Mouse (Mus musculus) intestine, embryonic 16.5 days (tissue): ENCODE data around the gene Zfp683. TPM values are rescaled to one million over a fixed set of nuclear protein-coding genes. Genes with fewer than 3 reads are reported as not detected.

ENCODE experiments used
- ATAC-seq: fragments of 200-750 bp; cut with Nextera tagmentation; 2 replicates; pipeline ENCODE4 v1.8.0; 2017; ENCODE audit warnings: moderate TSS enrichment, moderate library complexity
- H3K27ac ChIP-seq: fragments of 300-500 bp; sonication (generic); 2 replicates; pipeline ENCODE4 v1.5.1; 2014; ENCODE audit warnings: mild to moderate bottlenecking, low read length
- H3K27me3 ChIP-seq: fragments of 300-500 bp; sonication (generic); replicated peaks from 2 replicates; pipeline ENCODE4 v1.6.1; 2014; ENCODE audit warnings: low read length, control low read depth, mixed read lengths; ENCODE audit not compliant: control insufficient read depth, insufficient read depth
- H3K36me3 ChIP-seq: fragments of 300-500 bp; sonication (generic); 2 replicates; pipeline ENCODE4 v1.6.1; 2014; ENCODE audit warnings: low read length, control low read depth; ENCODE audit not compliant: control insufficient read depth, insufficient read depth
- H3K4me1 ChIP-seq: fragments of 300-500 bp; sonication (generic); 2 replicates; pipeline ENCODE4 v1.6.1; 2014; ENCODE audit warnings: low read length, control low read depth, mixed read lengths; ENCODE audit not compliant: control insufficient read depth, insufficient read depth
- H3K4me2 ChIP-seq: fragments of 300-500 bp; sonication (generic); 2 replicates; pipeline ENCODE4 v1.6.1; 2014; ENCODE audit warnings: low read depth, low read length, control low read depth
- H3K4me3 ChIP-seq: fragments of 300-500 bp; sonication (generic); 2 replicates; pipeline ENCODE4 v1.5.1; 2014; ENCODE audit warnings: mild to moderate bottlenecking, low read length
- H3K9ac ChIP-seq: fragments of 300-500 bp; sonication (generic); 2 replicates; pipeline ENCODE4 v1.6.1; 2014; ENCODE audit warnings: low read depth, low read length
- H3K9me3 ChIP-seq: fragments of 300-500 bp; sonication (generic); 2 replicates; pipeline ENCODE4 v1.6.1; 2016; ENCODE audit warnings: low read length, control low read depth; ENCODE audit not compliant: control insufficient read depth
- WGBS: fragments of 180-500 bp; shearing (Covaris S2); extraction: QIAGEN DNeasy Blood & Tissue Kit; methylation state at CpG from one replicate; pipeline ENCODE4 v1.1.7; 2014; 5-methylcytosine and 5-hydroxymethylcytosine counted together
- polyA plus RNA-seq: library from polyadenylated mRNA; unstranded; fragments of >200 nt; fragmentation: Nextera tagmentation; extraction: Ambion mirVana; gene quantifications from 2 replicates; pipeline ENCODE4 v1.2.1, GENCODE M21; 2015

The Zfp683 gene
- polyA plus RNA-seq, 1 experiment from 2014 or later: not detected

DNA sequence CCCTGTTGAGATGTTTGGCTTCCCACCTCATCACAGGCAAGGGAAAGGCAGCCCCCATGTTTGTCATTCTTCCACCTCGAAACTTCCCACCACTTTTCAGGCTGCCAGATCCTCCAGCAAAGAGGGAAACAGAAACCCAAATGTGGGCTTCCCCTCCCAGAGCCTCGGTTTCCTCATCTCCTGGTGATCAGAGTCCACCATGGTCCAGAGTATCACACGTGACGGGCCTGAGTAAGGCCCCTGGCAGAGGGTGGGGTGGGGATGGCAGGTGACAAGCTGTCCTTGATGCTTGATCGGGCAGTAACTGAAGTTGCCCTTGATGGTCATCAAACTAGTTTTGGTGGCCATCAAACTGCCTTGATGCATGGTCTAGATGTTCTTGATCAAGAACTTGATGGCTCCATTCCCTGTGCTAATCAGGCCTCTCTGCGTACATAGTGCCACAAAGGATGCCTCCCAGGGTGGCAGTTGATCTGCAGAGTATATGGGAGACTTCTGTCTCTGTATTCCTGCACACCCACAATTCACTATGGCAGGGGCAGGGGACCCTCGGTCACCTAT, 40.4 kb downstream of the Zfp683 start:
- no peak for ATAC-seq
- no peak overlapping the region for H3K9ac ChIP-seq
- H3K4me3 ChIP-seq: no peak overlapping the region
- H3K36me3 ChIP-seq: no peaks in the 10 kb centered on the region
- H3K27me3 ChIP-seq: no peaks in the 10 kb centered on the region
- H3K27ac ChIP-seq: no peak overlapping the region
- WGBS: 80% methylated on average over 7 of the region's 7 CpGs
- no peak overlapping the region for H3K4me2 ChIP-seq
- no peaks in the 10 kb centered on the region for H3K9me3 ChIP-seq
- H3K4me1 ChIP-seq: no peaks in the 10 kb centered on the region; the same call in 1 of the 2 replicates

DNA sequence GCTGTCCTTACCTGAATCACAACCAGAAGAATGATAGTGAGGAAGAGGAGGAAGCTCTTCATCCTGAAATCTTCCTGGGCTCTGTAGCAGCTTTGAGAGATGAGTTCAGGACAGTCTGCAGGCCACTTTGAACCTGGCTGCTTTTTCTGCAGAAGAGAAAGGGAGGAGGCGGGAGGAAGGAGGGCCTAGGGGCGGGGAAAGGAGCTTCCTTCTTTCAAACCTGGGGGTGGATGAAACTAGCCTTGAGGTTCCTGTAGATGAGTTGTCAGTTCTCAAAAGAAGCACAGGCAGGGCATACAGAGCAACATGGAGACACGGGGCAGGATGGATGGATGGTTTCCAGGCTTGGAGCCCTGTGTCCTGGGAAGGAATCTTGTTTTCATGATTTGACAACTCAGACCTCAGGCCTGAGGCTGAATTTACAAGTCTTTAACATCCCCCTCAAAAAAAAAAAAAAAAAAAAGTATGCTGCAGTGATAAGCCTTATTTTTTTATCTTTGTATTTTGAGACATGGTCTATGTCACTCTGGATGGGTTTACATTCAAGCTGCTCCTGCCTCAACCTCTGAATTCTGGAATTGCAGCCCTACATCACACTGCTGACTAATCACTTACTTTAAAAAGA, 41.4 kb downstream of the Zfp683 start, which contains the start of gene Cd52:
Gene Cd52 (minus strand): TSS at position 160 of the 625 bp plus-strand sequence.
- 68% methylated on average over 3 of the region's 3 CpGs for WGBS
- H3K27ac ChIP-seq: no peak within 1 kb of the TSS
- H3K36me3 ChIP-seq: no peaks in the 10 kb centered on the region
- H3K4me1 ChIP-seq: no peaks in the 10 kb centered on the region
- no peak within 1 kb of the TSS for H3K4me3 ChIP-seq
- ATAC-seq: no peak
- no peaks in the 10 kb centered on the region for H3K9me3 ChIP-seq
- H3K4me2 ChIP-seq: no peak within 1 kb of the TSS
- H3K27me3 ChIP-seq: no peaks in the 10 kb centered on the region
- no peak within 1 kb of the TSS for H3K9ac ChIP-seq

DNA sequence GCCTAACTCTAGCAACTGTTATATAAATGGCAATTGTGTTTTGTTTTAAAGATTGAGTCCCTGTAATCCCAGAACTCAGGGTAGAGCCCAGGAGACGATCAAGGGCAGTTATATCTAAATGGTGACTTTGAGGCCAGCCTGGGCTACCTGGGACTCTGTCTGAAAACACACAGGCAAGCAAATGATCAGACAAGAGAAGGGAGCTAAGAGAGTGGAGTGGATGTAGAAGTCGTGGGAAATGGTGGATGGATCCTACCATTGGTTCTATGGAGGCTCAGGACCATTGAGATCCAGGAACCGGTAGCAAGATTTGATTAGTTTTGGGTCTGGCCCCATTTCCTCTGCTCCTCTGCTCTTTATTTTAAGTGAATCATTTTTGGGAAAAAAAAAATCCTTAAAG, 42.5 kb downstream of the Zfp683 start:
- H3K36me3 ChIP-seq: no peaks in the 10 kb centered on the region
- no peaks in the 10 kb centered on the region for H3K4me1 ChIP-seq
- H3K9ac ChIP-seq: no peak overlapping the region
- 84% methylated on average over 3 of the region's 3 CpGs for WGBS
- ATAC-seq: no peak
- no peak overlapping the region for H3K4me2 ChIP-seq
- H3K4me3 ChIP-seq: no peak overlapping the region
- H3K27ac ChIP-seq: no peak overlapping the region
- no peaks in the 10 kb centered on the region for H3K27me3 ChIP-seq
- no peaks in the 10 kb centered on the region for H3K9me3 ChIP-seq

DNA sequence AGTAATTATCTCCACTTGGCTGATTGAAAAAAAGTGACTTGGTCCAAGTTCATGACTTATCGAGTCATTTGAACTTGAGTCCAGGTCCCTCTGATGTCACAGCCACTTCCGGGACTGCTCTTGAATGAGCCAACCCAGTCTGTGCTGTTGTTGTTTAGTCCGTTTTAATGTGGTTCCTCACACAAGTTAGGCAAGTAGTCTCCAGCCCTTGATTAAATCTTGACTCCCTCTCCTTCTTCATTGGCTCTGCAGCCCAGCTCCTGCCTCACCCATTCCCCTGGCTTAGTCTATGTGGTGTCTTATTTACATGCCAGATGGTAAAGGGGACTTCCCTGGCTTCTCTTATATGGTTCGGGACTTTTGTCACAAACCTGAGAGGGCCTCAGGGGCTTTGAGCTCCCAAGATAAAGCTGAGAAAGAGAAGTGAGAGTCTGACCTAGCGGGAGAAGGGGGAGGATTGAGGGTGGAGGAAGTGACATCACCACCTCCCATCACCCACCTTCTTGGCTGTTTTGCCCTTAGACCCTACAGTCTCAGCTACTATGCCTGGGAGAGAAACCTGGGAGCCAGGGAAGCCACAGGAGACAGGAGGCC, 43.5 kb downstream of the Zfp683 start:
- H3K4me1 ChIP-seq: no peaks in the 10 kb centered on the region
- no peak overlapping the region for H3K4me2 ChIP-seq
- WGBS: 78% methylated on average over 5 of the region's 5 CpGs
- H3K36me3 ChIP-seq: no peaks in the 10 kb centered on the region
- 0 out of 2 replicates have a peak overlapping the region, but pooled peaks have one; percentile 5 for H3K27ac ChIP-seq
- H3K27me3 ChIP-seq: no peaks in the 10 kb centered on the region
- no peak overlapping the region for H3K9ac ChIP-seq
- ATAC-seq: no peak
- no peak overlapping the region for H3K4me3 ChIP-seq
- H3K9me3 ChIP-seq: no peaks in the 10 kb centered on the region

- H3K4me3 ChIP-seq: no peak overlapping the region
- WGBS: 45% methylated on average over 8 of the region's 8 CpGs
- H3K9ac ChIP-seq: no peak overlapping the region
- H3K36me3 ChIP-seq: no peaks in the 10 kb centered on the region
- no peaks in the 10 kb centered on the region for H3K27me3 ChIP-seq
- no peak overlapping the region for H3K4me2 ChIP-seq
- H3K4me1 ChIP-seq: no peaks in the 10 kb centered on the region
- no peak for ATAC-seq
- H3K27ac ChIP-seq: no peak overlapping the region
- no peaks in the 10 kb centered on the region for H3K9me3 ChIP-seq
Observed at GRCm38 (mm10) chr4:134098628-134099027, 45.0 kb downstream of the Zfp683 start.

- no peaks in the 10 kb centered on the region for H3K27me3 ChIP-seq
- H3K9me3 ChIP-seq: no peaks in the 10 kb centered on the region
- H3K36me3 ChIP-seq: no peaks in the 10 kb centered on the region
- H3K27ac ChIP-seq: no peak overlapping the region
- no peak overlapping the region for H3K9ac ChIP-seq
- WGBS: 80% methylated on average over 4 of the region's 4 CpGs
- H3K4me1 ChIP-seq: no peaks in the 10 kb centered on the region
- H3K4me2 ChIP-seq: no peak overlapping the region
- no peak for ATAC-seq
- no peak overlapping the region for H3K4me3 ChIP-seq
Observed at GRCm38 (mm10) chr4:134100245-134100644, 46.6 kb downstream of the Zfp683 start.

- peak; percentile 98 for ATAC-seq
- Histone ChIP-seq H3K9me3 (no peaks in the 10 kb centered on the region), H3K4me2 (peak within 1 kb of the TSS; percentile 65), H3K4me3 (peak within 1 kb of the TSS; percentile 80), H3K4me1 (no peaks in the 10 kb centered on the region), H3K27me3 (no peaks in the 10 kb centered on the region), H3K27ac (no peak within 1 kb of the TSS), H3K36me3 (no peaks in the 10 kb centered on the region), H3K9ac (peak within 1 kb of the TSS; percentile 75)
- 18% methylated on average over 34 of the region's 34 CpGs for WGBS
Observed at GRCm38 (mm10) chr4:134101979-134102741, 48.5 kb downstream of the Zfp683 start, which contains the start of gene Ubxn11. Ubxn11 (plus strand) TSS chr4:134102570.

DNA sequence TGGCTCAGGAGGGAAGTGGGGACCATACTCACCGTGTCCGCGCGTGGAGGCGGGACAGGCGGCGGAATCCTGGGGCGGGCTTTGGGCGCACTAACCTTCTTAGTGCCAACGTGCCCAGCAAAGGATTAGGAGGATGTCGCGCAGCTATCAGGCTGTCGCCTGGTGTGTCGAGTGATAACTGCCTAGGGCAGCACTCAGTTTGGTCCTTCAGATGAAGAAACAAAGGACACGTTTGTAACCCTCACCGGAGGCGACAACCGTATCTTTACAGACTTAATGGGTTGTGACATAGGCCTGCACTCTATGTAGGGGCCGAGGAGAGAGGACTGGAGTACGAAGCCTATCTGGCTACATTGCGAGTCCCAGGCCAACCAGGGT, 49.1 kb downstream of the Zfp683 start:
- no peaks in the 10 kb centered on the region for H3K27me3 ChIP-seq
- 4% methylated on average over 21 of the region's 21 CpGs for WGBS
- H3K4me3 ChIP-seq: peak overlapping the region; percentile 80
- H3K4me2 ChIP-seq: peak overlapping the region; percentile 65
- ATAC-seq: peak; percentile 73
- no peaks in the 10 kb centered on the region for H3K9me3 ChIP-seq
- H3K36me3 ChIP-seq: no peaks in the 10 kb centered on the region
- H3K27ac ChIP-seq: no peak overlapping the region
- peak overlapping the region; percentile 75 for H3K9ac ChIP-seq
- H3K4me1 ChIP-seq: no peaks in the 10 kb centered on the region

GRCm38 (mm10) chr4:134106105-134106504, 52.5 kb downstream of the Zfp683 start:
- Histone ChIP-seq H3K9me3 (no peaks in the 10 kb centered on the region), H3K27me3 (no peaks in the 10 kb centered on the region), H3K36me3 (no peaks in the 10 kb centered on the region), H3K9ac (no peak overlapping the region), H3K4me3 (no peak overlapping the region), H3K4me2 (no peak overlapping the region), H3K4me1 (0 out of 2 replicates have a peak, but pooled peaks cover 2% of the 10 kb centered on the region), H3K27ac (no peak overlapping the region)
- no peak for ATAC-seq
- WGBS: 72% methylated on average over 7 of the region's 7 CpGs
